Mouse (Mus musculus): ENCODE measurements around the gene Gimap1.

The Gimap1 gene

DNA sequence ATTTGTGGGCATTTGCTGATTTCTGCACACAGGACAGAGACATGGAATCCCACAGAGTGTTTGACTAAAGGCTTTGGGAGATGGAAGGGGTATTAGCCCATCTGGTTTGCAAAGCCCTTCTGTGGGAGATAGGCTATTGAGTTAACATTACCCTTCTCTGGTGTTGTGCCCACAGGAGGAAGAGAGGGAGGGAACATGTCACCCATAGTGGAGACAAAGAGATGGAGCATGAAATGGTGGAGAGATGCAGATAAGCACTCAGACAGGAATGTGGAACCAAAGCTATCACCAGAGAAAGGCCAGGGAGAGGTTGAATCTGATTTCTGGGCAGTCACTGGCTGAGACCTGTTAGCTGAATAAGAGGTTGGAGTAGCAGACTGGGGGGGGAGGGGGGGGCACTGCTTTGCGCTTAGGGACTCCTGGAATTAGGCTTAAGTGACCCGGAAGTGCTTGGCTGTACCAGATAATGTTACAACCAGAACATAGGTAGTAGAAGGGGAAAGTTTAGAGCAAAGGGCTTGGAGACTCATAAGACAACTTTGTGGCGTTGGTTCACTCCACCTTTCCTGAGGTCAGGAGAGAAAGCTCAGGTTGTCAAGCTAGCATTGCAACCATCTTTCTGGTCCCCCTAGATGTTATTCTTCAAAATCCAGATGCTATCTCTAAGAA, 1.8 kb downstream of the Gimap1 start:
- DNase-seq = no peak

DNA sequence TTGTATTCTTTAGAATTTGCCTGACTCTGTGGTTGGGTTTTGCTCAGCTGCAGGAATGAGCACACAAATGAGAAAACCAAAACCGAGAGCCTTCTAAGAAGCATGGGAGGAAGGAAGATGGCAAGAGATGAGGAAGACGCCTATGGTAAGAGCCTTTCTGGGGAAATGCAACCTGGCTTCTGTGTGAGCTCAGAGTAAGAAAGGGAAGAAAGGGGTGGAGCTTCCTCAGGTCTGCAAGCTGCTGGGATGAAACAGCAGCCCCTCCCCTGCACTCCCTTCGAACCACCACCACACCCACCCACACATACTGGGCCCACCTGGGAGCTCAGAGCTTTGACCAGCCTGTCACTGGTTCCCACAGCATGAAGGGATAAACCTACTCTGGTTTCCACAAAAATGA, 2.4 kb downstream of the Gimap1 start:
- no peak for DNase-seq

DNA sequence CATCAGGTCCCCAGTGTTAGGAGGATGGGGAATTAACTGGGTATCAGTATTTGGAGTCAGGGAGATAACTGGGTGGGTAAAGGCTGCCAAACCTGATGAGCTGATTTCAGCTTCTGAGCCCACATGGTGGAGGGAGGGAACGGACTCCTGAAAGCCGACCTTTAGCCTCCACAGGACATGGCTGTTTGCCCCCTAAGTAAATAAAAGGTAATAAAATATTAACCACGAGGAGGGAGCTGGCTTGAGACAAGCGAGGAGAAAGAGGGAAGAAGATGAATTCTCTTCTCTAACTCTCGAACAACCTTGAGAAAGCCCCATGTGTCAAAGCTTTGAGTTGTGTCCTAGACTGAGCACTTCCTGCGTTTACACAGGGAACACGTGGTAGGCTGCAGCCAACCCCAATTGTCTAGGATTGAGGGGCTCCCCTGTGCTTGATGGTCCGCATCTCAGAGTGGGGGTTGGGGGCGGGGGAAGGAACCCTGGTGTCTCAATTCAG, 2.9 kb downstream of the Gimap1 start:
- no peak for DNase-seq

DNA sequence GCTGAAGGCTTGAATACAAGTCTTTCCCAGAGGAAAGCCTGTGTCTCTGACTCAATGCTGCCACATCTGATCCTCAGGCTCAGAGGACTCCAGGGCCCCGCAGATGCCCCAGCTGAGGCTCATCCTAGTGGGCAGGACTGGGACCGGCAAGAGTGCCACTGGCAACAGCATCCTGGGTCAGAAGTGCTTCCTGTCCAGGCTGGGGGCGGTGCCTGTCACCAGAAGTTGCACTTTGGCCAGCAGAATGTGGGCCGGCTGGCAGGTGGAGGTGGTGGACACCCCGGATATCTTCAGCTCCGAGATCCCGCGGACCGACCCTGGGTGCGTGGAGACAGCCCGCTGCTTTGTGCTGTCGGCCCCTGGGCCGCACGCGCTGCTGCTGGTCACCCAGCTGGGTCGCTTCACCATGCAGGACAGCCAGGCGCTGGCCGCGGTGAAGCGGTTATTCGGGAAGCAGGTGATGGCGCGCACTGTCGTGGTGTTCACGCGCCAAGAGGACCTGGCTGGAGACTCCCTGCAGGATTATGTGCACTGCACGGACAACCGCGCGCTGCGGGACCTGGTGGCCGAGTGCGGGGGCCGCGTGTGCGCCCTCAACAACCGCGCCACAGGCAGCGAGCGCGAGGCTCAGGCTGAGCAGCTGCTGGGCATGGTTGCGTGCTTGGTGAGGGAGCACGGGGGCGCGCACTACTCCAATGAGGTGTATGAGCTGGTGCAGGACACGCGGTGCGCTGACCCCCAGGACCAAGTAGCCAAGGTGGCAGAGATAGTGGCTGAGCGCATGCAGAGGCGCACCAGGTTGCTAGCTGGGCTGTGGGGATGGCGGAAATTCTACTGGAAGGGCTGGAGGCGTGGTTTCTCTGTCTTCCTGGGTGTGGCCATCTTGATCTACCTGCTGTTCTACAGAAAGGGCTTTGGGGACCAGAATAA, 3.8 kb downstream of the Gimap1 start:
- no peak for DNase-seq

DNA sequence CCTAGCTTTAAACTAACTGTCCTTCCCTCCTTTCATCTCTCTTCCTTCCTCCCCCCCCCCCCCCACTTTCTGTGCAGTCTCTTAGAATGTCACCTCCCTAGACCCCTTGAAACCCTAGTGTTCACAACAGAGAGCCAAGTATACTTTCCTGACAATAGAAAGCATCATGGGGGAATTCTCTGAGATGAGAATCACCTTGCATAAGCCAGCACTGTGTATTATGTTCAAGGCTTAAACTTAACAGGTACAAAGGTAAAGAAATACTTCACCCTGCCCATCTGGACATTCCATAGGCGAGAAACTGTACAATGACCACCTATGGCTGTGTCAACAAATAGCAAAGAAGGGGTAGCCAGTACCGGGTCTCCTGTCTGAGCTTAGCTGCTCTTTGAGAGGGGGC, 6.6 kb downstream of the Gimap1 start:
- no peak for DNase-seq

DNA sequence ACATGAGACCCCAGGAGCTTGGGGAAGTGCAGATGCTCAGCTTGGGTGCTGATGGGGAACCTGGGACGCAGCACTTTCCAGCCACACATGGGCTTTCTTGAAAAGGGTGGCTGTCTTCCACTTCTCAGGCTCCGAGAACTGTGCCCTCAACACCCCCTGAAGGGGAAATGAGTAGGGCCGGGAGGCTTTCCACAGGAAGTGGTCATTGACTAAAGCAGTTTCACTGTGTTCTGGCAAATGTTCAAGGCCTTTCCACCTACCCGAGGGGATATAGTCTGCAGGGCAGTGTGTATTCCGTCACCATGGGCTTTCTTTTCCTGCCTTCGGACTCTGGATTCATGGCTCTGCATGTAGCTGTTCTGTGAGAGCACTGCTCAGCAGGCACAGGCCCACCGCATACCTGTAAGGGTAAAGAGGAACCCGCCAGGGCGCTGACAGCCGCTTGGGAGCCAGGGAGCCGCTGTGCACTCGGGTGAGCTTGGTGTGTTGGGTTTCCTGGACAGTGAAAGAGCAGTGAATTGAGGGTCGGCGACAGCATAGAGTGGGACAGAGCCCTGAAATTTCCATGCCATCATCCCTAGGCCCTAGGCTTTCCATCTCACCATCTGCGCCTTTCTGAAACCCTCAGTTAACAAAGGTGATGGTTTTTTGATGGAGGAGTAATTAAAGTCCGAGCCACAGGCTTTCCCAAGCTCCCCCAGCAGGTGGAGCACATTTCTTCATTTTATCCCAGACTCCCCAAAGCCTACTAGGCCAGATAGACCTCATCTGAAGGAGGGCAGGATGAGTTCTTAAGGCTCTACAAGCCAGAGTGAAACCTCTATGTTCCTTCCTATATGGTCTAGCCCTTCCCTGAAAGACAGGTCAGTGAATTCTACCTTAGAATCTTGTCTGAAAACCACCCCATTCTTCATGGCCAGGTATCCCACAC, 7.4 kb downstream of the Gimap1 start, which contains the start of gene Gimap5:
Gimap5 (plus strand) TSS at position 239 of the 931 bp plus-strand sequence.
- DNase-seq = no peak

DNA sequence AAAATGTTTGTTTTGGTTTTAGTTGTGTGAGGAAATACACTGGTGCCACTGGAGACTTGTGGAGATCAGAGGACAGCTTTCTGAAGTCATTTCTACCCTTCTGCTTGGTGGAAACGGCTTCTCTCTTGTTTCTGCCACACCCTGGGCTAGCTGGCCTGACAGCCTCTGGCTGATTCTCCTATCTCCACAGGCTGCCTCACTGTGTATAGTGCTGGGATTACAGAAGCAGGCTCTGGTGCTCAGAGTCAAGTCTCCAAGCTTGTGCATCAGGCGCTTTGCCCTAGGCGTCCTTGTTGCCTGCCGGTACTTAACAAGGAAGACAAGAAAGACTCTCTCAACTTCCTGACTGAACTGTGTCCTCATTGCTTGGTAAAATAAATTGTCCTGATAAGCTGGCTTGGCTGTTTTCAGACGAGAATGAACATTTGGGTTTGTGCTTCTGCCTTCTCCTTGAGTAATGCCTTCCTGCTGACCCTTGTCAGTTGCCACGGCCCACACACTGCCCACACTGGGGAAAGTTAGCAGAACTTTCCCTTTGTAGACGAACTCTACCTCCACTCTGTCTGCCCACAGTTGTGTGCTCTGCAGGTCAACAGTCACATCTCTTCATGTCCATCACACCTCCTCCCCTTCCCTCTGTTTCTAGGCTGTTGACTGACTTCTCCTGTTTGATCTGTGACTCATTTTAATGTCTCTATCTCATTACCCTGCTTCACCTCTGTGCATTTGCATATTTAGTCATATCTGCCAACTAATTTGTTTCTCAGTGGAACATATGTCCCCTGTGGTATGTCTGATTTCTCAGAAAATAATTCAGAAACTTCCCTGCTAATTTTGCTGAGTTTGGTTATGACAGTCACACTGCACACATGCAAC, 8.5 kb downstream of the Gimap1 start:
- no peak for DNase-seq

DNA sequence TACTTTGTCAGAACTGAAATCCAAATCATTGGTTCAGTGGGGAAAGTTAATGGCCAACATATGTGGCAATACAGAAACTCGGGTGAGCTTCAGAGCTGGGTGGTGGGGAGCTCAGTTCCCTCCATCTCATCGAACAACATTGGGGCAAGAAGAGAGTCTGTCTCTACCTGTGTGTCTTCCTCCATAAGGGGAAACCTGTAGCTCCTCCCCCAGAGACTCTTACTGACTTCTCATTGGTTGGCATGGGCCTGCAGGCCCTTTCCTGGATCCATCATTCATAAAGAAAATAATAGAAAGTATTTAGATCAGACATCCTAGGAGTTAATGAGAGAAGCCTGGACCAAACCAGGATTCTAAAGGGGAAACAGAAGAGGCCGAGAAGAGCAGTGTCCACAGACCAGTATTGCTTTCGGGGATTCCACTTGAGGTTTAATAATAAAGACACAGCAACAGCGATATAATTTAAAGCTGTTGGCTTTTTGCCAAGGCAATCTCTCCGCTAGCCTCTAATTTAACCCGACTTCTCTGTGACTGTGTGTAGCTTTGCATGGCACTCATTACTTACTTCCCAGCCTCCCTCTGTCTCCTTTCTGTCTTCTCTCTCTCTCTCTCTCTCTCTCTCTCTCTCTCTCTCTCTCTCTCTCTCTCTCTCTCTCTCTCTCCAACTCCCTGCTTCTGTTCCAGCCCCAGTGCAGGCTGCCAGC, 24.9 kb downstream of the Gimap1 start:
- DNase-seq = no peak

DNA sequence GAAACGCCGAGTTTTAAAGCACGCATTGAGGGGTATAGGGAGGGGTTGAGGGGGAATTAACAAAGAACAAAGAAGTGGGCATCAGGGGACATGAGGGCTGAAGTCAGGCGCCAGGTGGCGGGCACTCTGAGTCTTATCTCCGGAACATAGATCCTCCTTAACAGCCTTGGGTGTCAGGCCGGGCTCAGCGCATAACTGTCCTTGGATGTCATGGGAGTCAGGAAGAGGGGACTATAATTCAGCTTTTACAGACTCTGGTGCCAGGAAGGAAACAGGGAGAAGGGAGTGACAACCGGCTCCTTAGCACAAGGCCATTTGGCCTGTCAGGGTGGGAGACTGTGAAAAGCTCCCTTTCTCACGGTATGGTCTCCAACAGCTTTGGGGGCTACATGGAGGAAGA, 25.6 kb downstream of the Gimap1 start:
- DNase-seq = no peak

DNA sequence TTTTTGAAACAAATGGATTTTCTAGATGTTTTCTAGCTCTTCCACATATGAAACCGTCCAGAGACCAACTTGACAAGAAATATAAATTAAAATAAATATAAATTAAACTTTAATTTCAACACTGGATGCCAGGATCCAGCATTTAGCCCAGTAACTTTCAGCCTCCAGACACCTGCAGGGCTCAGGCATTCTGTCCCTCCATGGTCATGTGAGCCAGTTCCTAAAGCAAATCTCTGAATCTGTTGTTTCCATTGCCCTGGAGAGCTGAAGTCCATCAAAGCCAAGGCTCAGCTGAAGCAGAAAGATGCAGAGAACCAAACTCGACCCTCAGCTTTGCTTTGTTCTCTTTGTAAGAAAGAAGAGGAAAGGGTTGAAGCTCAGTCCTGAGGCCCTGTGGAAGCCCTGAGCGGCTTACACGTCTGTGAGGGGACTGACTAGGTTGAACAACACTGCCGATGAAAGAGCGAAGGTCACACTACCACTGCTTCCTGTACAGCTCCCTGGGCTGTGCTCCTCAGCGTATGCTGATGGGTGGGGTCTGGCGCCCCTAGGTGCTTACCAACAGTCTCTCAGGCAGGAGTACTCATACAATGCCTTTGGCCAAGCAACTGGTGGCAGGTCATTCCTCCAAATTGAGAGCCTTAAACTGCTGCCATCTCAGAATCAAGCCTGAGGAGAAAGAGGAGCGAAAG, 29.5 kb downstream of the Gimap1 start:
- no peak for DNase-seq

DNA sequence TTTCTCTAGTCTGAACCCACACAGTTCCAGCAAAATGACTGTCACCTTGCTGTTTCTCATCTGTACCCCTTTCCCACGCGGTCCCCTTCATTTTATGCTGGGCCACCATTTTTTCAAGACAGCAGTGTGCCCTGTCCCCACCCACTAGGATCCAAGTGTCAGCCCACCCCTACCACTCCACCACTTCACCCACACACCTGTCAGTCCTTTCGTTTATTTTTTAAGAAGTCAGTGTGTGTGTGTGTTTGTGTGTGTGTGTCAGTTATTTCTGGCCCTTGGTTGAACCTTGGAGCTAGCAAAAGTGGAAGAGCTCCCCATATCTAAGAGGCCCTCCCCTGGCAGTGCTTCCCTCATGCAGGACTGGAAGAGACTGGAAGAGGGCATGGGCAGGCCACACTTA, 30.1 kb downstream of the Gimap1 start:
- no peak for DNase-seq

DNA sequence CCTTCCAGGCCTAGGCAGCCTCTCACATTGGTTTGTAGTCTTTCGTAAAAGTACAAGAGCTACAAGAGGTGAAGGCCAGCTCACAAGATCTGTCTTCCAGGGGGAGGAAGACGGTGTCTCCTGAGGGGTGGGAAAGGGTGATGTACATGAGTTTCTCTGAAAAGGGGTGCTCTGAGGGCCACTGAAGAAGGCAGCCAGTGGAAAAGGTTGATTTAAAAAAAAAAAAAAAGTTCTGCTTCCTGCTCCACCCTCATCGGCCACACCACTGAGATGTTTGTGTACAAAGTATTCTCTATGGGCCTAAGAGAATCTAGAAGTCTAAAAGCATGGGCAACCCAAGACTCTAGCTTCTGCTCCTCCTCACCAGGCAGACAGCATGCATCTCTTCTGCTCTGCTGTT, 31.8 kb downstream of the Gimap1 start, which contains the start of gene Gimap3:
Gimap3 (minus strand) TSS at position 156 of the 400 bp plus-strand sequence.
- DNase-seq = no peak

DNA sequence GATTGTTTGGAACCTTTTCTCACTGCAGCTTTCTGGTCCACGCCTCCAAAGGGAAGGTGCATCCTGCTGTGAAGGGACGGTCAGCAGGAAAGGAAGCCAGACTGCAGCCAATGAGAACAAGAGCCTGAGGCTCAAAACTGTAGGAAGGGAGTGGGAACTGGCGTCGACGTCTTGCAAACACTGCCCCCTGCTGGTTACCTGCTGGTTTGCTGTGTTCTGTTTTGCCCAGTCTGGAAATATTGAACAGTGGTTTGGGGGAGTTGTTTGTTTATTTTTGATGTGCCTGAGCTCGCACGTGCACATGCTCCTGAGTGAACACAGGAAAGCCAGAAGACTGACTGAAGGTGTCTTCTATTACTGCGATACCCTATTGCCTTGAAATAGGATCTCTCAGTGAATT, 33.2 kb downstream of the Gimap1 start:
- DNase-seq = peak; percentile 59

DNA sequence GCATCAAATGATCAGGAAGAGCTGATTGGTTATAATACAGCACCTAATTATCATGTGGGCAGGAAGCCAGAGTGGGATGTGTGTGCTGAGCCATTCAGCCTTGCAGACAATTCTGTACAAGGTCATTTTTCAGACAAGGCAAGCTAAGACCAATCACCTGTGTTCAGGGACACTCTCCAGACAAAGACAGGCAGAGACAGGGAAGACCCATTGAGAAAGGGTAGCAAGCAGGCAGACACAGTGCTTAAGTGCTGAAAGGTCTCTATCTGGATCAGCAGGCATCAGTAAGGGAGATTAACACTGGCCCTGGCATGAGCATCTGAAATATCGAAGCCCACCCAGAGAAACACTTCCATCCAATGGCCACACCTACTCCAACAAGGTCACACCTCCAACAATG, 45.6 kb downstream of the Gimap1 start:
- DNase-seq = no peak

DNA sequence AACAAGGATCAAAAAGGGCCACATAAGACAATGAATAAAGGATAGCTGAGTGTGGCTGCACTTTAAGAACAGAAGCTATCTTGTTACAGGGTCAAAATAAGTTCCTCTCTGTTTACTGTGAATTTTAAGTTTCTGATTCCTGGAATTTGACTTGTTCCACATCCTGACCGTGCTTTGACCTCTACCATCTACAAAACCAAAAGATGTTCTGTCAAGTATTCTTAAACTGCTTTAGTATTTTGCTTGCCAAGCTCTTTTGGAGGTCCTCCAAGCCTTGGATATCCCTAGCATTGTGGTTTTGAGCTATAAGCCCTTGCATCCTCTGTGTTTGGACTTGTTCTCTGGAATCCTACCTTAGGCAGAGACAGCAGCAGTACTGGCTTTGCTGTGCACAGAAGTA, 46.3 kb downstream of the Gimap1 start:
- DNase-seq = no peak

DNA sequence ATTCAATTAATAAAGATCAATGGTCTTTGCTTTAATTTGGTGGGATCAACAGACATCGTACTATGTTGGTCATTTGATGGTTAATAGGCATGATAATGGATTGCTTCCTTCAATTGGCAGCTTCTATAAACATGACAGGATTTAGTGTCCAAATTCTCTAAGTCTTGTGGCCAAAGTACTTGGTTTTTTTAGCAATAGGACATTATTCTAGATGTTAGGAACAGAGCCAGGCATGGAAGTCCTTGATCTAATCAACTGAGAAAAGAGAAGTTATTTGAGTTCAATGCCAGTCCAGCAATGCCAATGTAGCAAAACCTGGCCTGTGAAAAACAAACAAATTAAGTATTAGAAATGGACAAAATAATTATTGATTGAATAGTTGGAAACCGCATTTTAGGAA, 46.7 kb downstream of the Gimap1 start:
- no peak for DNase-seq

DNA sequence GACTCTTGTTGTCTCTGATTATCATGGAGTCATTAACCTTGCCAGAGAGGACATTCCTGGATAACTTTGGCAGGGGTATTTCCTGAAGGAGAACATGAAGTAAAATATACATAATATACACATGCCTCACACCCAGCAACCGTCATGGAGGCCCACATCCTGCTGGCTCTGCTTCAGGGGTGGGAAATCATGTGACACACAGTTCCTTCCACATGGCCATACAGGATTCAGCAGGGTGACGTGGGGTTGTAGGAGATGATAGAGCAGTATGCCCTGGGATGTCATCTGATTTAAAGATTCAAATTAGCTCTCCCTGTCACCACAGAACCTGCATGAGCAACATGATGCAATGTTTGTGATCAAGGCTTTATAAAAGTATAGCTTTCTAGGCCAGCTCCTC, 49.0 kb downstream of the Gimap1 start:
- DNase-seq = no peak

Data from cerebellum, adult 9-11 months (tissue).